Mouse (Mus musculus): ENCODE results near the gene Agpat3. TPM values are rescaled to one million over a fixed set of nuclear protein-coding genes. Genes with fewer than 3 reads are reported as not detected.

Gene Agpat3
- polyA plus RNA-seq, 2 experiments, result 83.0 to 111 TPM

- peaks cover 4% of the 10 kb centered on the region; the same call in 1 of the 2 replicates for H3K27me3 ChIP-seq (ENCODE audit: control insufficient read depth, insufficient read depth, low read length)
- TF ChIP-seq POLR2A (IDR thresholded peaks at IDR 0.05; ENCODE audit: borderline replicate concordance, extremely low read depth, insufficient read depth, insufficient read length), result no peak
- H3K4me1 ChIP-seq (ENCODE audit: control insufficient read depth, insufficient read depth, low read length), result no peaks in the 10 kb centered on the region
- WGBS, result 76% methylated on average over 3 of the region's 3 CpGs
- no peak for DNase-seq (ENCODE audit: low spot score)
- no peak overlapping the region for H3K4me2 ChIP-seq (replicated peaks; ENCODE audit: low read depth, low read length, severe bottlenecking)
- H3K36me3 ChIP-seq (ENCODE audit: control insufficient read depth, insufficient read depth, low read length), result peaks cover 13% of the 10 kb centered on the region
- no peaks in the 10 kb centered on the region for H3K9me3 ChIP-seq (ENCODE audit: control insufficient read depth, low read length)
- H3K4me3 ChIP-seq (replicated peaks; ENCODE audit: low read length), result no peak overlapping the region
- ATAC-seq (ENCODE audit: low FRiP score, low read depth), result no peak
- H3K27ac ChIP-seq (replicated peaks; ENCODE audit: low read depth, low read length), result no peak overlapping the region
- H3K9ac ChIP-seq (ENCODE audit: low read depth, low read length, severe bottlenecking), result no peak overlapping the region
Observed at GRCm38 (mm10) chr10:78395377-78395776, 43.1 kb upstream of the Agpat3 start.

GRCm38 (mm10) chr10:78392072-78392471, 39.8 kb upstream of the Agpat3 start:
- H3K27ac ChIP-seq (replicated peaks; ENCODE audit: low read depth, low read length), result no peak overlapping the region
- H3K4me1 ChIP-seq (ENCODE audit: control insufficient read depth, insufficient read depth, low read length), result no peaks in the 10 kb centered on the region
- H3K9me3 ChIP-seq (ENCODE audit: control insufficient read depth, low read length), result no peaks in the 10 kb centered on the region
- no peak overlapping the region for H3K9ac ChIP-seq (ENCODE audit: low read depth, low read length, severe bottlenecking)
- TF ChIP-seq POLR2A (IDR thresholded peaks at IDR 0.05; ENCODE audit: borderline replicate concordance, extremely low read depth, insufficient read depth, insufficient read length), result no peak
- no peaks in the 10 kb centered on the region for H3K36me3 ChIP-seq (ENCODE audit: control insufficient read depth, insufficient read depth, low read length)
- DNase-seq (ENCODE audit: low spot score) (peak; percentile 31), ATAC-seq (ENCODE audit: low FRiP score, low read depth) (peak; percentile 8; the same call in 1 of the 2 replicates)
- 4% methylated on average over 18 of the region's 18 CpGs for WGBS
- H3K4me3 ChIP-seq (replicated peaks; ENCODE audit: low read length), result no peak overlapping the region
- H3K4me2 ChIP-seq (replicated peaks; ENCODE audit: low read depth, low read length, severe bottlenecking), result no peak overlapping the region
- peaks cover 4% of the 10 kb centered on the region; the same call in 1 of the 2 replicates for H3K27me3 ChIP-seq (ENCODE audit: control insufficient read depth, insufficient read depth, low read length)

GRCm38 (mm10) chr10:78390982-78391470, 38.7 kb upstream of the Agpat3 start:
- no peak overlapping the region for H3K4me3 ChIP-seq (replicated peaks; ENCODE audit: low read length)
- no peak for ATAC-seq (ENCODE audit: low FRiP score, low read depth)
- 0 out of 2 replicates have a peak overlapping the region, but pooled peaks have one; percentile 16 for H3K9ac ChIP-seq (ENCODE audit: low read depth, low read length, severe bottlenecking)
- no peak for DNase-seq (ENCODE audit: low spot score)
- no peaks in the 10 kb centered on the region for H3K4me1 ChIP-seq (ENCODE audit: control insufficient read depth, insufficient read depth, low read length)
- no peak for TF ChIP-seq POLR2A (IDR thresholded peaks at IDR 0.05; ENCODE audit: borderline replicate concordance, extremely low read depth, insufficient read depth, insufficient read length)
- peaks cover 4% of the 10 kb centered on the region; the same call in 1 of the 2 replicates for H3K27me3 ChIP-seq (ENCODE audit: control insufficient read depth, insufficient read depth, low read length)
- H3K27ac ChIP-seq (replicated peaks; ENCODE audit: low read depth, low read length), result no peak overlapping the region
- no peak overlapping the region for H3K4me2 ChIP-seq (replicated peaks; ENCODE audit: low read depth, low read length, severe bottlenecking)
- no peaks in the 10 kb centered on the region for H3K9me3 ChIP-seq (ENCODE audit: control insufficient read depth, low read length)
- no peaks in the 10 kb centered on the region for H3K36me3 ChIP-seq (ENCODE audit: control insufficient read depth, insufficient read depth, low read length)
- WGBS, result 20% methylated on average over 4 of the region's 4 CpGs

GRCm38 (mm10) chr10:78388216-78388980, 36.1 kb upstream of the Agpat3 start:
- H3K4me1 ChIP-seq (ENCODE audit: control insufficient read depth, insufficient read depth, low read length), result no peaks in the 10 kb centered on the region
- ATAC-seq (ENCODE audit: low FRiP score, low read depth) (no peak), DNase-seq (ENCODE audit: low spot score) (no peak)
- no peak overlapping the region for H3K4me2 ChIP-seq (replicated peaks; ENCODE audit: low read depth, low read length, severe bottlenecking)
- H3K4me3 ChIP-seq (replicated peaks; ENCODE audit: low read length), result no peak overlapping the region
- H3K9me3 ChIP-seq (ENCODE audit: control insufficient read depth, low read length), result no peaks in the 10 kb centered on the region
- H3K9ac ChIP-seq (ENCODE audit: low read depth, low read length, severe bottlenecking), result no peak overlapping the region
- TF ChIP-seq POLR2A (IDR thresholded peaks at IDR 0.05; ENCODE audit: borderline replicate concordance, extremely low read depth, insufficient read depth, insufficient read length), result no peak
- 52% methylated on average over 20 of the region's 20 CpGs for WGBS
- H3K36me3 ChIP-seq (ENCODE audit: control insufficient read depth, insufficient read depth, low read length), result no peaks in the 10 kb centered on the region
- H3K27ac ChIP-seq (replicated peaks; ENCODE audit: low read depth, low read length), result no peak overlapping the region
- peaks cover 4% of the 10 kb centered on the region; the same call in 1 of the 2 replicates for H3K27me3 ChIP-seq (ENCODE audit: control insufficient read depth, insufficient read depth, low read length)

GRCm38 (mm10) chr10:78385520-78385919, 33.2 kb upstream of the Agpat3 start:
- no peak overlapping the region for H3K9ac ChIP-seq (ENCODE audit: low read depth, low read length, severe bottlenecking)
- H3K4me3 ChIP-seq (replicated peaks; ENCODE audit: low read length), result no peak overlapping the region
- no peaks in the 10 kb centered on the region for H3K36me3 ChIP-seq (ENCODE audit: control insufficient read depth, insufficient read depth, low read length)
- no peak for TF ChIP-seq POLR2A (IDR thresholded peaks at IDR 0.05; ENCODE audit: borderline replicate concordance, extremely low read depth, insufficient read depth, insufficient read length)
- H3K27ac ChIP-seq (replicated peaks; ENCODE audit: low read depth, low read length), result no peak overlapping the region
- no peak overlapping the region for H3K4me2 ChIP-seq (replicated peaks; ENCODE audit: low read depth, low read length, severe bottlenecking)
- H3K4me1 ChIP-seq (ENCODE audit: control insufficient read depth, insufficient read depth, low read length), result no peaks in the 10 kb centered on the region
- no peaks in the 10 kb centered on the region; the same call in 1 of the 2 replicates for H3K27me3 ChIP-seq (ENCODE audit: control insufficient read depth, insufficient read depth, low read length)
- DNase-seq (ENCODE audit: low spot score), result no peak
- no peak for ATAC-seq (ENCODE audit: low FRiP score, low read depth)
- no peaks in the 10 kb centered on the region for H3K9me3 ChIP-seq (ENCODE audit: control insufficient read depth, low read length)
- WGBS, result 56% methylated on average over 5 of the region's 5 CpGs

Measured in limb, embryonic 14.5 days (tissue).